Mouse (Mus musculus) kidney, postnatal 14 days (tissue): ENCODE data around the gene Krtap27-1.

Experiments used
- DNase-seq: peaks from one replicate; pipeline ENCODE4 v3.0.0; 2022; ENCODE audit warnings: mixed read lengths

Gene Krtap27-1

GRCm38 (mm10) chr16:88671571-88671970 is at the start of gene Krtap27-1:
Krtap27-1 (minus strand) TSS chr16:88671671.
- DNase-seq = no peak

GRCm38 (mm10) chr16:88720031-88720430 is 48.6 kb upstream of the Krtap27-1 start:
- no peak for DNase-seq

- DNase-seq = no peak
Observed at GRCm38 (mm10) chr16:88716549-88716948, 45.1 kb upstream of the Krtap27-1 start.

GRCm38 (mm10) chr16:88711245-88711644 is 39.8 kb upstream of the Krtap27-1 start:
- DNase-seq = no peak

- DNase-seq = no peak
Observed at GRCm38 (mm10) chr16:88710757-88711156, 39.3 kb upstream of the Krtap27-1 start.

GRCm38 (mm10) chr16:88707496-88708012 is 36.1 kb upstream of the Krtap27-1 start, which contains the start of gene 2310061N02Rik:
2310061N02Rik (minus strand) TSS chr16:88707962.
- DNase-seq = no peak

GRCm38 (mm10) chr16:88701072-88701864 is 29.8 kb upstream of the Krtap27-1 start:
- no peak for DNase-seq

- no peak for DNase-seq
Observed at GRCm38 (mm10) chr16:88696256-88696655, 24.8 kb upstream of the Krtap27-1 start.

- DNase-seq = no peak
Observed at GRCm38 (mm10) chr16:88681282-88681681, 9.8 kb upstream of the Krtap27-1 start.

- no peak for DNase-seq
Observed at GRCm38 (mm10) chr16:88679099-88679498, 7.6 kb upstream of the Krtap27-1 start.

- DNase-seq = peak; percentile 10
Observed at GRCm38 (mm10) chr16:88657426-88657825, 14.0 kb downstream of the Krtap27-1 start.

GRCm38 (mm10) chr16:88651952-88652351 is 19.5 kb downstream of the Krtap27-1 start:
- DNase-seq = no peak

GRCm38 (mm10) chr16:88651082-88651481 is 20.4 kb downstream of the Krtap27-1 start:
- DNase-seq = no peak

- no peak for DNase-seq
Observed at GRCm38 (mm10) chr16:88647358-88647846, 24.1 kb downstream of the Krtap27-1 start, which contains the start of gene Krtap26-1. Krtap26-1 (minus strand) TSS chr16:88647796.

- DNase-seq = no peak
Observed at GRCm38 (mm10) chr16:88646366-88647111, 24.9 kb downstream of the Krtap27-1 start.

- no peak for DNase-seq
Observed at GRCm38 (mm10) chr16:88640053-88640452, 31.4 kb downstream of the Krtap27-1 start.

GRCm38 (mm10) chr16:88635142-88635541 is 36.3 kb downstream of the Krtap27-1 start:
- peak; percentile 61 for DNase-seq

- DNase-seq = peak; percentile 72
Observed at GRCm38 (mm10) chr16:88631474-88631873, 40.0 kb downstream of the Krtap27-1 start.

- DNase-seq = no peak
Observed at GRCm38 (mm10) chr16:88627566-88627965, 43.9 kb downstream of the Krtap27-1 start, which contains the start of gene 2310079G19Rik. 2310079G19Rik (minus strand) TSS chr16:88627666.
